Mouse (Mus musculus): ENCODE data around the gene Vangl2.

Gene Vangl2

DNA sequence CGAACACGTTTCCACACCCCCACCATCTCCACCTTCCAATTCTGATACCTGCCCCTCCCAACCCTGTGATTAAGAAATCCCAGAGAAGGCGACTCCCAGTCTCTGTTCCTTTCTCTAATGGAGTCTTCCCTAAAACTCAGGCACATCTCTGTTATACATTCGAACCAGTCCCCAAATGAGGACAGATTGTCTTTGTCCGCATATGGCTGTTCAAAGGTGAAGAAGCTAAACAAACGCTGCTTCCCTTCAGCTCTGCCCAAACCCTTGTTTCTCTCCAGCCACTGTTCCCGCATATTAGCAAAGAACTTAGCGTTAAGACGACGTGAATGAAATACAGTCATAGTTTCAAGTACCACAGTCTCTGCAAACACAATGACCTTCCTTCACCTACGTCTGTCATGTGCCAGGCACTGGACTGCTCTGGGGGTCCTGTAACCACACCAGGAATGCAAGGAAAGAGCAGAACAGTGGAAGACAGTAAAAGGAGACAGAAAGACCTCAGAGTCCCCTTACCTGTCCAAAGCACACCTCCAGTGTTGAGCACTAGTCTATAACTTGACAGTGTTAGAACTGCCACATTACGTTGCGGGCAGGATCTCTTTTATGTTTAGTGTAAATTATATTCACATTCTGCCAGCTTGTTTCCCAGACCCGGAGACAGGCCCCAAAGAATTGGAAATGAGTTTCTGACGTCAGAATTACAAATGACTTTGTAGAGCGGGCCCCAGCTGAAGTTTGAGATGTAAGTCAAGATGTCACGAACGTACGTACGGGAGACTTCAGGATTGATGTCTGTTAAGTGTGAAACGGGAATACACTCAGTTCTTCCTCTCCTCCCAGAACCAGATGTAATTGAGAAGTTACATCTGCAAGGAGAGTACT, at the start of gene Vangl2:
Gene Vangl2 (minus strand): TSS at position 51 of the 882 bp plus-strand sequence.
- DNase-seq (ENCODE audit: low spot score): no peak

DNA sequence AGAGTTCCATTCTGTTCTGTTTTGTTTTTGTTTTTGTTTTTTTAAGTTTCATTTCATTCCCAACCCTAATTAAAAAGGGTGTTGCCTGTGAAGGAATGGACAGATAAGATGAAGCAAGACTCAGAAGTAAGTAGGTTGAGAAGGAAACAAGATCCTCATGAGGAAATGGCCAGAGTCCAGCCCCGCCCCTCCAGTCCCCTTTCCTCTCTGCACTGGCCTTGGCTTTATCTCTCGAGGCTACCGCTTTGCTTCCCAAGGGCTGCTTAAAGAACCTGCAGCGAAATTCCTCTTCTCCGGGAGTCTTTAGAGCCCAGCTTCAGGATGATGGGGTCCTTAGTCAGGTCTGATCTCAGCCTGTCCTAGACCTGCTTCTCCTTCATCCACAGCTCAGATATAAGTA, 49.7 kb upstream of the Vangl2 start:
- no peak for DNase-seq (ENCODE audit: low spot score)

DNA sequence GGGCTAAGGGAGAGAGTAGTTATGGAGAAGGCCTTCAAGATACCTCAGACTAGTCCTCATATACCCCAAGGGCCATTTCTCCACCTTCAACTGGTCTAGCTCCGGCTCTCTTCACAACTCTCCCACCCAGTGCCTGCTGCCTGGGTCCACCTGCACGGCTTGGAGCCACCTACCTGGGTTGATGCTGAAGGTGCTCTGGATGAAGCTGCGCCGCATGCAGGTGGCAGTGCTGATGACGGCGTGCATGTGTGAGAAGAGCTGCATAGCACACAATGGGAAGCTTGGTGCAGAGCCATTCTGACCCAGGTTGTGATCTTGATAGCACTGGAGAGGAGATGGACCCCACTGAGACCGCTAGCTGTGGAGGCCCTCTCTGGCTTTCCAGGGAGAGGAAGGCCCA, 44.4 kb upstream of the Vangl2 start:
- no peak for DNase-seq (ENCODE audit: low spot score)

DNA sequence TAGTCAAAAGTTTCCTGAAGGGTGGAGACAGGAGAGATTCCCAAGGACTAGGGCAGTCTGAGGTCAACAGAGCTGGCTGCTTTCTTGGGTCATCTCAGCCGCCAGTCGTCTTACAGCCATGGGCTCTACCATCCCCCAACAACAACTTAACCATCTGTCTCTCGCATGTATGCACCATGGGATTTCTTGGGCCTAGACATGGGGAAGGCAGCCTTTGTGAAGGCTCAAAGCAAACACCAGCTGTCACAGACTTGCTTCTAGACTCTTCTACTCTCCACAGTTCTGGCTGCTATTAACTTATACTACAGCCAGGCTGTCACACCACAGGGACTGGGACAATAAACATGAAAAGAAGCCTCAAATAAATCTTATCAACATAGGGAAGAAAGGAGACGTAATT, 43.3 kb upstream of the Vangl2 start:
- no peak for DNase-seq (ENCODE audit: low spot score)

DNA sequence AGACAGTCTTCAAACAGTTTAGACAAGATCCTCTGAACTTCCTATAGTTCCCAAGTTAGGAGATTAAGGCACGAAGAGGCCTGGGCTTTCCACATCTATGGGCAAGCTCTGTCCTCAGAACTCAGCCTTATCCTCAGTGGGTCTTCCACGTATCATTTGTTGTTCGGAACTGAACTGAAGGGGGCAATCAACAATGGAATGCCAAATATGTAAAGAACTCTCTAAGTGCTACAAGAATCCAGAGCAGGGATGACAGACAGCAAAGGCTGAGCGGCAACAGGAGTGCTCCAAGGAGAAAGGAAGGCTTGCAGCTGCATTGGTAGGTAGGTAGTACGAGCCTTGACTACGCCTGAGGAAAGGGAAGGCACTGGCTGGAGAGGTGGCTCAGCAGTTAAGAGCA, 42.0 kb upstream of the Vangl2 start:
- DNase-seq (ENCODE audit: low spot score): no peak

DNA sequence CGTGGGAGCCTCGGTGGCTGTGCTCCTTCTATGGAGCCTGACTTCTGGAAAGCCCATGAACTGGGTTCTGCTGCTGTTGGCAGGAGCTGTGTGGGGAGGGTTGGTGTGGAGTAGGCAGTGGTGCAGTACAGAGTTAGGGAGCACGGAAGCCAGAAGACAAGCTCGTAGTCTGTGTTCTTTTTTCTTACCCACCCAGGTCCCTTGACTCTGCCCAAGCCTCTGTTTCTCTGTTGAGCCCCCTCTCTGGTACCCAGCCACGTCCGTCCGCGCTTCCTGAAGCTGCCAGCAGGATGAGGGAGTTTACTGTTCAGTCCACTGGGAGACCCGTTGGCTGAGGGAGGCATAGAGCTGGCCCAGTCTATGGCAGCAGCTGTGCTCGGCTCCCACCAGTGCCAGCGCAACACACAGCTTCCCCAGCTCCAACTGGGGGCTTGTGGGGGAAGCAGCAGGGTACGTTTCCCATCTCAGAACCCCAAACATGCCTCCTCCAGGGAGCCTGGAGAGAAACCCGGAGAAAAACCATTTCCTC, 36.4 kb upstream of the Vangl2 start:
- DNase-seq (ENCODE audit: low spot score): no peak

DNA sequence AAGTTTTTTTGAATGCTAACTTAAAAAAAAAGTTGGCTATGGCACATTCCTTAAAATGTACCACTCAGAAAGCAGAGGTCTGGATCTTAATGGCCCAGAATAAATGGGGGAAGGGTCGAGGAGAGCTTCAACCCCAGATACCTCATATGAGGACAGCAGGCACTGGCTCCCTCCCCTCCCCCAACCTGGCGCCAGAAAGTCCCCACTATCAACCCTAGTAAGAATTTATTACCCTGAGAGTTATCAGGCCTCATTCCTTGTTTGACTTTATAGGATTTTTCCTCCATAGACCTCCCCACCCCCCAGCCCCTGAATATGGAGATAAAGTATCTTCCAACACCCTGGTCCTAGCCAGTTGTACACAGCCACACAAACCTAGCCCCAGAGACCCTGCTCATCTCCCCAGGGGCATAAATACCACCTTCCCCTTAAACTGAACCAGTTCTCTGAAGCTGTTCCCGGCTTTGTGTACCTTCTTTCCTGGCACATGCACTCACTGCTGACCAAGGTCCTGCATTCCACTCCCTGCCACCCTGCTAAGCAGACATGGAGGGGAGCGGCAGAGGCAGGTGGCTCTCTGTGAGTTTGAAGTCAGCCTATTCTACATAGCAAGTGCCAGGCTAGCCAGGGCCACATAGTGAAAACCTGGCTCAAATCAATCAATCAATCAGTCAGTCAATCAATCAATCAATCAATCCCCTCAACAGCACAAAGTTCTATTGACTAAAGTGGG, 35.2 kb upstream of the Vangl2 start:
- no peak for DNase-seq (ENCODE audit: low spot score)

DNA sequence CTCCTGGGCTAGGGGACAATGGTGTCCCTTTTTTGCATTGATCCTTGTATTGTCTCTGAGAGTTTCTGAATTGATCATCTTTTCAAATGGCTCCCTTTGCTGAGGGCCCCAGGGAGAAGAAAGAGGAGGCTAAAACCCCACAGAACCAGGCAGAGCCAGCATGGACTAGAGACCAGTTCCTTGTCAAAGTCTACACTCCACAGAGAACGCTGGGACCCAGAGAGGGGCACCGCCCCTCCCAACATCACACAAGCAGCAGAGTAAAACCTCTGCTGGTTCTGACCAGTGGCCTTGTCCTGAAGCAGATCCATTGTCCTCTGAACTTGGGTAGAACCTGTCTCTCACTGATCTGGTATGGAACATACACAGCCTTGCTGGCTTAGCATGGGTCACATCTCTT, 33.9 kb upstream of the Vangl2 start:
- no peak for DNase-seq (ENCODE audit: low spot score)

DNA sequence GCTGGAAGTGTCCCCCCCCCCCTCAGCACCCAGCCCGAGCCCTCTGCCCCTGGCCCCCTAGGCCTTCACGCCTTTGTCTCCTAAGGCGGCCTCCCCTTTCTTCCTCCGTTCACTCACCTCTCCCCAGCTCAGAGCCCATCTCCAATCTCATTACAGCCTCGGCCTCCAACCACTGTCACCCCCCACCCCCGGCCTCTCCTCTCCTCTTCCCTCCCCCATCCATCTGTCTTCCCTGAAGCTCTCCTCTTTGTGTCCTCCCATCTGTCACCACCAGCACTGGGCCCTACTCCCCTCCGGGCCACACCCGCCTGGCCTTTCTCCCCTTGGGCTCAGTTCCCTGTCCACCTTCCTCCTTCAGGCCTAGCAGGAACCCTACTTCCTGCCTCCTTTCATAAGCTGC, 33.0 kb upstream of the Vangl2 start:
- no peak for DNase-seq (ENCODE audit: low spot score)

DNA sequence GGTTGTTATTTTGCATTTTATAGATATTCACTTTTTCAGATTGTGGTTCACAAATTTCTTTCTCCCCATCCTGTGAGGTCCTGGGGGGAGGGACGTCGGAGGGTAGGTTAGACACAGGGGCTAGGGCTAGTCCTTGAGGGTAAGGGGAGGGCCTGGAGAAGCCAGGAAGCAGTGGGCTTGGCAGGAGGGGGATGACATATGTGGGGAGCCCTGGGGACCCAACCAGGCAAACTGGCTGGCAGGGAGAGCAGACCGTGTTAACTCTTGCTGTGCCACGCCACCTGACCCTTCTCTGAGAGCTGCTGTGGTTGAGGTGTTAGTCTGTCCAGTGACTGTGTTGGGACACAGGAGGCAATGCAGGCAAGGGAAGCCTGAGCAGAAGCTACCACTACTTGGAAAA, 32.4 kb upstream of the Vangl2 start:
- DNase-seq (ENCODE audit: low spot score): no peak

DNA sequence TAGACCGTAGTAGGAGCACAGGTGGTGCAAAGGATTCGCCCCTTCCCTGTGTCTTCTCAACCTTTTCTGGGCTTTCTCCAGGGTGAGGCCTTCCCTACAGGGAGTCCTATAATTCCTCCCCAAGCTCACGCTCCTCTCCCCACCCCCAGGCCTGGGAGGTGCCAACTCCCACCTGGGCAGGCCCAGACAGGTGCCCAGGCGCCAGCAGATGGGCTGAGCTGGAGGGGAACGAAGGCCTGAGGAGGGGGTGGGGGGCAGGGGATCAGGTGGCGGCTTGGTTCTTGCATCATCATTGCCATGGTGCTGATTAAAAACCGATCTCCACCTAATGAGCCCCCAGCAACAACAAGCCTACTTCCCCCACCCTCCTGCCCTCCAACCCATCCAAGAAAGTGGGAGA, 30.6 kb upstream of the Vangl2 start:
- no peak for DNase-seq (ENCODE audit: low spot score)

DNA sequence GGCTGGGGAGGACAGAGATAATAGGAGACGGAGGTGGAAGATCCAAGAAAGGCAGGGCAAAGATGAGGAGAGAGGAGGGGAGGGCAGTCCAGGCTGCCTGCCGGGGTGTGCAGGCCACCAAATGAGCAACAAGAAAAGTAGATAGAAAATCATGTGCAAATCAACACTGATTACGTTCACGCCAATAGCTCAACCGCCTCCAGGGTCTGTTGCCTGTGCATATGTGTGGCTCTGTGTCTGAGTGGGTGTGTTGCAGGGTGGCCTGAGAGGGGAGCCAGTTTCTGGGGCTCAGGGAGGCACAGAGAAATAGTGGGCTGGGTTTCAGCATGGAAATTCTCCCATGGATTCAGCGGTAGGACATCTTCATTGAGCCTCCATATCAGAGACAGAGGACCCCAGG, 30.1 kb upstream of the Vangl2 start:
- no peak for DNase-seq (ENCODE audit: low spot score)

DNA sequence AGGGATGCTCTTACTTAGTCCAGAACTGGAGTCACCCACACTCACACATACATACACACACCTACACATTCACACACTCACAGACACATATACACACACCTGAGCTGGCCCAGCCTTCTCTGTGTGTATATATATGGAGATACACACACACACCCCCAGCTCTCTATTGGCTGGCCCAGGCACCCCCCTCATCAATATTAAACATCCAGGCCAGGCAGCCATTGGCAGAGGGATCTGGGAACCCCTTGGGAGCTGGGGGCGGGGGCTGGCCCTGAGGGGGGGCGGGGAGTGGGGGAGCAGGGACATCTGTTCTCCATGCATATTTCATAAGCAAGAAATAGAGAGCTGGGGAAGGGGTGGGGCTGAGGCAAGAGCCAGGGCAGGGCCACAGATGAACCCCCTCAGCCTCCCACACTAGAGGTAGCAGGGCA, 29.3 kb upstream of the Vangl2 start, which contains the start of gene Nhlh1:
Gene Nhlh1 (minus strand): TSS at position 83 of the 431 bp plus-strand sequence.
- DNase-seq (ENCODE audit: low spot score): no peak

DNA sequence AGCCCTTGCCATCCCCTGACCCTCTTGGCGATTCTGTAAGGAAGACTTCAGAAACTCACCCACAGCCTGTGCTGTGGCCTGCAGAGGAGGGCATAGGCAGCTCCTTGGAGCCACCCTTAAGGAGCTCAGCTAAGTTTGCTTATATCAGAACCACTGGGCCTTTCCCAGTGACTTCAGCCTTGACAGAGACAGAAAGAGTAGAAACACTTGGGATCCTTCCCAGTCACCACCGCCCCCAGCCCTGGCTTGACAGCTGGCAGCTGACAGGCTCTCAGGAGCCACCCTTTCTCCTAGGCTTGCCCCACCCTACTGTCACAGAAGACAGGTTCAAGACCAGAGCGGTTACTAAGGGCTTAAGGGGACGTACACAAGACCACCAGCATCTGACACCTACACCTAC, 28.0 kb upstream of the Vangl2 start:
- no peak for DNase-seq (ENCODE audit: low spot score)

DNA sequence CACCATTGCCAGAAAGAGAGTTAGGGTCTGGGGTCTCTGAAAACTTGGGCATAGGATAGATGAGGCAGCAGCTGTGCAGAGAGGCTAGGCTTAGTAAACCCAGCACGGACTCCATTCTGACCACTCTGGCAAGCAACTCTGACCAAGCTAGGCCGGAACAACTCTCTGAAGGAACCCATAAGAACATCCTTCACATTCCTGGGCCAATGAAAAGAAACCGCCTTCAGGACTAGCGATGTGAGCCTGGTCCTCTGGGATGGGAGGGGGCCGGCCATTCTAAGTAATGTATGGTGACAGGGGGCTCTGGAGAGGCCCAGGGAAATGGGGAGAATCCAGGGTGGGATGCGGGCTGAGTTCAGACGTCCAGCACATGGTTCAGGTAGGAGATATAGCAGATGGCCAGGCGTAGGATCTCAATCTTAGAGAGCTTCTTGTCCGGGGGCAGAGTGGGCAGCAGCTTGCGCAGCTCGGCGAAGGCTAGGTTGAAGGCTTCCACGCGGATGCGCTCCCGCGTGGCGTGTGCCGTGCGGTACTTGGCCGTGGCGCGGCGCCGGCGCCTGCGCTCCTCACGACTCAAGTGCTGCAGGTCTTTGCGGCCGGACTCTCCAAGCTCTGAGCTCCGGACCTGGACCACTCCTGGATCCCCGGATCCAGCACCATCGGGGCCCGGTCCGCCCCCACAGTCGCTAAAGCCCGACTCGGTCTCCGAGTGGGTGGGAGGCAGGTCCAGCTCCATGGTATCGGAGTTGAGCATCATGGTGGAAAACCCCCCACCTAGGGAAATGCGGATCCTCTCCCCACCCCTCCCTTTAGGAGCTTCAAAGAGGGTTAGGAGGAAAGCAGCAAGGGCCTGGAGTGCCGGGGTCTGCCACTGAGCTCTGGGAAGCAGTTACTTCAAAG, 25.5 kb upstream of the Vangl2 start:
- DNase-seq (ENCODE audit: low spot score): no peak

DNA sequence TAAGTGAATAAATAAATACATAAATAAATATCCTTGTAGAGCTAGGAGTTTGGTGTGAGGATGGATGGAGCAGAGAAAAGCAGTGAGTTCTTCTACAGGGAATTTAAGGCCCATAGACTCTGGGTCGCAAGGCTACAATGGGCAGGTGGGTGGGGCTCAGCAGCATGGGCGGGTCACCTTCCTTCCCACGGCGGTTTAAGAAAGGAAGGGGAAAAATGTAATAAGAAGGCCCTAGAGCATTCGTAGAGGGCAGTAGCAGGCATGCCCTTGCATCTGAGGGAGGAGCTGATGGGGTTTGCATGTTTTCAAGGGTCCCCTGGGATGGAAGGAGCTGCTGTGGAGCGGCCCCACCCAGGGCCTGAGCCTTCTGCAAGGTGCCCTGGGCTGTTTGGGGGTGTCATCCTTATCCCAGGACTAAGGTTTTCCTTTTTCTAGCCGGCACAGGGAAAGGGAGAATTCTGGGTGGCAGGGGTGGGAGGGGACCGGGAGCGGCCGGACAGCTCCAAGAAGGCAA, 24.6 kb upstream of the Vangl2 start:
- no peak for DNase-seq (ENCODE audit: low spot score)

DNA sequence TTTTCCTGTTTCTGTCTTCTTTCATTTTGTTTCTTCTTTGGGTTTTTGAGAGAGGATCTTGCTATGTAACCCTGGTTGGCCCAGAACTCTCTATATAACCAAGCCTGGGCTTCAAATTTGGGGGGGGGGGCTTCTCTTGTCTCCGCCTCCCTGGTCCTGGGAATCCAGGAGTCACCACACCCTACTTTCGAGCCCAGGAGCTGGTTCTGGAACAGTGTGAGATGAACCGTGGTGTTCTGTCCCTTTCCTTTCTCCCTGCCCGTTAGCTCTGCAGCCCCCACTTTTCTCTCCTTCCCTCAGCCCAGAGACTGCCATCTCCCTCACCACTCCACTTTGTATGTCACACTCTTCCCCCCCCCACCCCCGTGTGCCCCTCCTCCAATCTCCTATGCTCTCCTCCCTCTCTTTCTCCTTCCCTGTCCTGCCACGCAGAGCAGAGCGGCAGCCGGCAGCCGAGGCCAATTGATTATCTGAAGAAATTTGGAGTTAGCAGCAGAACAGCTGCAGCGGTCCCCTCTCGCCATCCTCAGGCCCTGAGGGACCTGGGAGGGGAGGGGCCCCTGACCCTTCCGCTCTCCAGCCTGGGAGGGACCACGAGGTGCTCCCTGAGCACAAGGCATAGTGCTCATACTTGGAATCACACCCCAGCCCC, 21.0 kb upstream of the Vangl2 start:
- DNase-seq (ENCODE audit: low spot score): no peak

DNA sequence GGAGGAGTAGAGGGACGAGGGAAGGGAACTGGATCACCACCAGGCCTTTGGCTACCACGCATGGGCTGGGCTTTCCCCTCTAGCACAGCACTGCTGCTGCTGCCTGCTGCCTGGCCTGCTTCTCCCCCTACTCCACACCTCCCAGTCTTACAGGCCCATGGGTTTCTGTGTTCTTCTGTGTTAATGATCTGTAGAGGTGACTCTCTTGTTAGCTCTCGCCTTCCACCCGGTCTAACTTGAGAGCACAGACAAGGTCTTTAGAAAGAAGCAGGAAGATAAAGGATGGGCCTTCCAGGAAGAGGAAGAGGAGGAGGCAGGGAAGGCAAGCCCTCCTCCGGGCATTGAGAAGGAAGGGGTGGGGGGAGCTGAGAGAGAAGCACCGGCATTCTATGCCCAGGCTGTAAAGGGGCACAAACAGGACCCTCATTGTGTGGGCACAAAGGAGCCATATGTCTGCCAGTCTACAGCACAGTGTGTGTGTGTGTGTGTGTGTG, 20.0 kb upstream of the Vangl2 start:
- DNase-seq (ENCODE audit: low spot score): no peak

DNA sequence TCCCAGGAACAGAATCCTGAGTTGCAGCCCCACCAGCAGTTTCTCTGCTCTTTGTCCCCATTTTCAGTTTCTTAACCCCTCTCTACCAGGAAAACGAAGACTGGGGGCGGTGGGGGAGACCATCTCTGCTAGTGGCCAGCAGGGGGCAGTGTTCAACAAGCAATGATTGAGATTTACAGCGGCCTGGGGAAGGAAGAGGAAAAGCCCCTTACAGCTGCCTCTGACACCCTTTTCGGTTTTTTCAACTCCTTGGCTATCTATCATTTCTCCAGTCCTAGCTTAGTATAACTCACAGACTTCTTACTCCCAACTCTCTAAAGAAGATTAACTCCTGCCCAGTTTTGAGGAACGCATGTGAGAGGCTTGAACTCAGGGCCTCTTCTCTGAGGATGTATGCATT, 18.7 kb upstream of the Vangl2 start:
- peak; percentile 60 for DNase-seq (ENCODE audit: low spot score)

DNA sequence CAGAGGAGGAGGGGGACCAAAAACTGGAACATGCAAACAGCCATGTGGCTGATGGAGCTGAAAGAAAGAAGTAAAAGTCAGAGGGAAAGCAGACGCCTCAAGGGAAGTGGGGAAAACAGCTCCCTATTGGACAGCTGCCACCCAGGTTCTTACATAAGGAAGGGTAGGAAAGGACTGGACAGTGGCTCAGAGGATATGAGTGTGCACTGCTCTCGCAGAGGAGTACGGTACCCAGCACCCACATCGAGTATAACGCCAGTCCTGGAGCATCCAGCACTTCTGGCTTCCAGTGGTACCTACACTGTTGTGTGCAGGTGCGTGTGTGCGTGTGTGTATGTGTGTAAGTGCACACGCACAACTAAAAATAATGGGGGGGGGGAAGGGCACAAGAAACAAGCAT, 18.2 kb upstream of the Vangl2 start:
- no peak for DNase-seq (ENCODE audit: low spot score)

DNA sequence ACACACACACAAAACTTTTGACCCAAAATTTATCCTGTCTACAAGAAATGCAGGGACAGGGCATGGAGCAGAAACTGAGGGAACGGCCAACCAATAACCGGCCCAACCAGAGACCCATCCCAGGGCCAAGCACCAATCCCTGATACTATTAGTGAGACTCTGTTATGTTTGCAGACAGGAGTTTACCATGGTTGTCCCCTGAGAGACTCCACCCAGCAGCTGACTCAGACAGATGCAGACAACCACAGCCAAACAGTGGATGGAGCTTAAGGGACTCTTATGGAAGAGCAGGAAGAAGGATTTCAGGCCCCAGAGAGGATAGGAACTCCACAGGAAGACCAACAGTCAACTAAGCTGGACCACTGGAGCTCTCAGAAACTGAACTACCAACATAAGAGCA, 1.7 kb upstream of the Vangl2 start:
- DNase-seq (ENCODE audit: low spot score): no peak
